Mouse (Mus musculus) cerebellum, adult 8-10 months (tissue): ENCODE measurements at regions not wholly inside any gene's neighbourhood (a gene's known extent, or its start where the extent isn't known, plus 50 kb on each side); places are given as distances from the start of the nearest gene placed in this dataset.

Experiments
- DNase-seq: peaks from one replicate; pipeline ENCODE4 v3.0.0; 2022

DNA sequence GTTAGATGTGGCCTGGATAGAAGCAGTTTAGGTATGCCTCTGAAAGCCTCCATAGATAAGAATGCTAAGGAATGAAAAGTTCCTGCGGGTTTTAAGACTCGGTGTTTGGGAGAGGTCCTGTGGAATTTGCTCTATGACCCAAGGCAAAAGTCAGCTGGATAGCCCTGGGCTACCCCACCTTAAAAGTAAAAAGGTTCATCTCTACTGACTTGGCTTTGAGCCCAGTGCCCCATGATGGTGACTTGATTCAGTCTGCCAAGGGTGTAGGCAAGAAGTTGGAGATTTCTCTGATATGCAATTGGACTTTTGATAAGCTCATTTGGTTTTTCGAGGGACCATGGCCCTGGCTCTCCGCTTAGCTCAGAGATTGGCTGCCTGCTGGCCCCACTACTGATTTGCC, 78.8 kb upstream of the Herc3 start:
- no peak for DNase-seq

DNA sequence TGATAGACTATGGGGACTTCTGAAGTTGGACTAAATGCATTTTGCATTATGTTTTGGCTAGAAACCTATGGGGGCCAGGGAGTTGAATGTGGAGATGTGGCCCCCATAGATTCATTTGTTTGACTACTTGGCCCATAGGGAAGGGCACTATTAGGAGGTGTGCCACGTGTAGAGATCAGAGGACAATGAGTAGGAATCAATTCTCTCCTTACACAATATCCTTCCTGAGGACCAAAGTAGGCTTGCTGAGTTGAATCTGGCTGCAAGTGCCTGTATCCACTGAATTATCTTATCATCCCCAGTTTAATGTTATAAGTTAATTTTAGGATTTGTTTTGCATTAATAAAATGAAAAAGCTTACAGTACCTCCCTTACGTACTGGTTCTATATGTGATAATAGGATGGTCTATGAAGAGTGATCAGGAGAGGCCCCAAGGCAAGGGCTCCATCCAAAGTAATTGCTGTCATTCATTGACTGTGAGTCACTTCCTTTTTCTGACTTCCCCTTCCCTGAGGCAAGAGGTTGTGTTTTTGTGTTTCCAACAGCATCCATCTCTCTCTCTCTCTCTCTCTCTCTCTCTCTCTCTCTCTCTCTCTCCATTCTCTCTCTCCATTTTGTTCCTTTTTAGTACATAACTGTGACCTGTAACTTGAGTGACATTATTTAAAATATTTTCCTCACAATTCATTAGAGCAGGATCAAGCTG, 74.8 kb upstream of the Herc3 start:
- no peak for DNase-seq

DNA sequence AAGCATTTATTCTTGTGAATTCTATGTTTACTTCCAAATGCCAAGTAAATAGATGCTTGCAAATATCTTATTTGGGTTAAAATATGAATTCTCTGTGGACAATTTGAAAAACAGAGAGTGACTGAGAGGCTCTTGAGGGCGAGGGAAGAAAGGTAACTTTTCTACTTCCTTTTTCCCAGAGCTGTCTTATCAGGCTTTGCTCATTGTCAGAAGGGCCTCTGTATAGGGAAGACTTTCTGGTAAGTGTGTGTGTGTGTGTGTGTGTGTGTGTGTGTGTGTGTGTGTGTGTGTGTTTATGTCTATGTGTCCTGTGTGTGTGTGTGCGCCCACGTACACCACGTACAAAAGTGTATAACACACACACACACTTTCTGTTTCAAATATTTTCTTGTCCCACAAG, 73.9 kb upstream of the Herc3 start:
- DNase-seq, result no peak

GRCm38 (mm10) chr6:58770654-58771218, 60.5 kb upstream of the Herc3 start:
- DNase-seq, result peak; percentile 38

DNA sequence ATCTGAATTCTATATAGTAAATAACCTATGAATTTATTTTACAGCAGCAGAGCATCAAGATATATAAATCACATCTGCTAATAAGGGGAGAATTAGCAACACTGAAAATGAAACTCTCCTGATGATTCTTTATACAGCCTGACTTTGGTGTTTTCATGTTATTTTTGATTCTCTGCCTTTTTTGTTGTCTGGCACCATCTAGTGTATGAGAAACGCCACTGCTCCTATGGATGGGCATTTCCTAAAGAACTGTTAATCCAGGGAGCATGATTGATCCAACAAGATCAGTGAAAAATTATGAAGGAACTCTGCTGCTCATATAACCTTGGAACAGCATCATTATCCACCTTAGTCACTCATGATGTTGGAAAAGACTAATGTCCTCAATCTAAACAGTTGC, 59.3 kb upstream of the Herc3 start:
- peak; percentile 4 for DNase-seq
